Mouse (Mus musculus) testis, adult 2 months (tissue): ENCODE results near the gene Samd4b.

Source experiments
- CTCF ChIP-seq: fragments of 200-500 bp; IDR thresholded peaks from 2 replicates; pipeline ENCODE4 v1.5.1; 2012; ENCODE audit warnings: low read depth, mild to moderate bottlenecking, inconsistent platforms, low read length, moderate library complexity; ENCODE audit not compliant: control insufficient read depth, insufficient read depth, insufficient replicate concordance
- POLR2A ChIP-seq: fragments of 200-500 bp; IDR thresholded peaks from 2 replicates; pipeline ENCODE4 v1.6.1; 2012; ENCODE audit warnings: low read depth, mild to moderate bottlenecking, inconsistent platforms, low read length, moderate library complexity; ENCODE audit not compliant: control insufficient read depth

DNA sequence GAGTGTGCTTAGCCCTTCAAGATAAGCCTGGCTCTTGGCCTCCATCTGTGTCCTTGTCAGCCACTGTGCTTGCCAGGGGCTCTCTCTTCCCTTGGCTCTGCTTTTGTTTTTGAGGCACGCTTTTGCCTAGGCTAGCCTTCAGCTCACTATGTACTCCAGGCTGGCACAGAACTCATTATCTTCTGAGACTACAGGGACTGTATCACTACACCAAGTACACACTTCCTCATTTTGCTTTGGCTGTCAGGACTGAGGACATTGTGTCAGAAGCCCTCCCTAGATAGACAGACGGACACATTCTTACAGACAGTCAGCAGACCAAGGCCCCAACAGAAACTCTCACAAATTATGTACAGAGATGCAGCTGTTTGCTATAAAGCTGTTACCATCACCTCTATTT is 135.2 kb downstream of the Samd4b start:
- no peak for TF ChIP-seq POLR2A
- TF ChIP-seq CTCF, result no peak
